Mouse (Mus musculus) brain, embryonic 18.5 days (tissue): ENCODE data around the gene Olfr1220.

Experiments used
- DNase-seq: peaks from one replicate; pipeline ENCODE4 v3.0.0-alpha.2; 2012; ENCODE audit warnings: low read depth, low spot score

Gene Olfr1220

DNA sequence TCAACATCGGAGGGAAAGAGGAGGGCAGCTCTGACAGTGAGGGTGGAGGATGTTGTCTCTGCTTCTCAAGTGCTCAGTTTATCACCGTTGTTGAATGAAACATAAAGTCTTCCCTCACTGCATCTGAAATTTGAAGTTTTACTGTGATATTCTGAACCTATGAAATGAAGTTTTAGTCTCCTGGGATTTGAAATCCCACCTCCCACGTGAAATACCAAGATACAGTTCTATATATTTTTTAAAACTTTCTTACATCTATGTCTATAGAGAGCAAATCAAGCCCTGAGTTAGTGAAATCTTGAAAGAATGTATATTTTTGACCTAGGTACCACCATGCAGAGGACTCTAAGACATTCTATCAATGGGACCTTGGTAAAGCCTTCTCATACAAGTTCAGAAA is at the start of gene Olfr1220:
TSS of gene Olfr1220 (minus strand) at position 101 of the 400 bp plus-strand sequence.
- DNase-seq = no peak

DNA sequence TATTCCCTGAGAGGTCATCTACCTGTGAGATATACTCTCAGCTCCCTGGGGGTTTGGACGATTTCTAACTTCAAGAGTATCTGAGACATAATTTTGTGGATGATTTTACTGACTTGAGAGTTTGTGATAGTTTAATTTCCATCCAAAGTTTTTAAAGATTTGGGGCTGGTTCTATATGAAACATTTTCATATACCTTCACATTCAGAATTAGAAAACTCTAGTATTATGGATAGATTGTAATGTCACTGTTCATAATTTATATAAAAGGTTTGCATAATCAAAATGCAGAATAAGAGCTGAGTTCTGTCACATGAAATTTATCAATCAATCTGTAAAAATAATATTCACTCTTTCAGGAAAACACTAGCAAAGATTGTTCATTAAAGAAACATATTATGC is 44.8 kb upstream of the Olfr1220 start, which contains the start of gene Olfr1223:
TSS of gene Olfr1223 (minus strand) at position 101 of the 400 bp plus-strand sequence.
- DNase-seq = no peak

GRCm38 (mm10) chr2:89132954-89133353 is 26.3 kb upstream of the Olfr1220 start, which contains the start of gene Olfr1222:
Olfr1222 (minus strand) TSS chr2:89133054.
- no peak for DNase-seq

DNA sequence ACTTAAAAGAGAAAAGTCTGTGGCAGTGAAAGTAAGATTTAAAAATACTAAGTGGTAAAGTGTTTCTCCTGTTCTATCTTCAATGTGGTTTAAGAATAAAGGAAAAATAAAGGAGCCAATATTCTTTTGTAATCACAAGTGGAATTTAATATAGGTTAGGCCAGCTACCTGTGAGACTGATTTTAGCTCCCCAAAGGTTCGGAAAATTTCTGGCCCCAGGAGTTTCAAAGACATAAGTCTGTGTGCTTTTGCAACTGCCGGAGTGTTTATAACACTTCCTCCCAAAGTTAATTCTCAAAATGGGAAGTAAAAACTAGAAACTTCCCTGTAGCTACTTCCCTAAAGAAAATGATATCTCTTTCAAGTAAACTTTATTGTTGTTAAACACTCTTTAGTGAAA is 10.5 kb upstream of the Olfr1220 start, which contains the start of gene Olfr1221:
TSS of gene Olfr1221 (minus strand) at position 101 of the 400 bp plus-strand sequence.
- no peak for DNase-seq

DNA sequence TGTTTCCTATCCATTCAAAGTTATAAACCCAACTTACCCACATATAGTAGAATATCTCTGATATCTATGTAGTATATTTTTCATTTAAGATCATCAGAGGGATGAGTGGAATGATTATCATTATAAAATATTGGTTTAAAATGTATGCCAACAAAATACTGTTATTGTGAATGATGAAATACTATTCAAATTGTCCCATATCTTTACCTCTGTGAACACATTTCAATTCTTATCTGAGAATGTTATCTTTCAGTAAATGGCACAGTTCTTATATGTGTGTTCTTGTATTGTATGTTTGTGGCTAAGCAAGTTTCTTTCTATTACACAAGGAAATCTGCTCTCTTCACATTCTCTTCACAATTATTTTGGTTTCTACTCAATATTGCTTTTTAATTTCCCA is 984 bp downstream of the Olfr1220 start:
- no peak for DNase-seq

GRCm38 (mm10) chr2:89093848-89094247 is 12.8 kb downstream of the Olfr1220 start:
- DNase-seq = no peak

GRCm38 (mm10) chr2:89083413-89083812 is 23.2 kb downstream of the Olfr1220 start, which contains the start of gene Olfr1219:
Olfr1219 (minus strand) TSS chr2:89083513.
- no peak for DNase-seq

GRCm38 (mm10) chr2:89081487-89081886 is 25.1 kb downstream of the Olfr1220 start:
- DNase-seq = no peak

DNA sequence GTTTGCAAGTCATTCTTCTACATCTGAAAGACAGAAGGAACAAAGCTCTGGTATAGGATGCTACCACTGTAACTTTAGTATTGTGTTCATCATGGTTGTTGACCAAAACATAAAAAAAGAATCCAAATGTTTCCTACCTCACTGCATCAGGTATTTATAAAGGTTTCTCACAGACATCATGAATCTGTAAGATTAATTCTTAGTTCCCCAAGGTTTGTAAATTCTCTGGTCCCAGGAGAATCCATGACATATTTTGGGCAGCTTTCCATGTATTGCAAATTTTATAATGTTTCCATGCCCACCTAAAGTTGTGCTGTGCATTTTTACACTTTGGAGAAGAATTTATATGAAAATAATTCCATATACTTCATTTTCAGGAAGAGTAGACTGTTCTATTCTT is 45.5 kb downstream of the Olfr1220 start, which contains the start of gene Olfr1218:
TSS of gene Olfr1218 (minus strand) at position 101 of the 400 bp plus-strand sequence.
- no peak for DNase-seq
